Comparison of ENCODE assay signal across 8 mouse cellular contexts in genomic region chr11:88047871-88048531, GRCm38 (mm10). TPM values are rescaled to one million over a fixed set of nuclear protein-coding genes. Genes with fewer than 3 reads are reported as not detected.
DNase-seq lines count a peak whose midpoint lies in the region; ATAC-seq lines count a peak whose summit lies in the region.

No protein-coding gene starts in this region.

- H3K4me3 ChIP-seq in limb, embryonic 15.5 days: peak overlapping the region; percentile 97
- peak overlapping the region; percentile 95 for H3K4me3 ChIP-seq in midbrain, embryonic 15.5 days

- H3K36me3 ChIP-seq in limb, embryonic 15.5 days: peaks cover 23% of the 10 kb centered on the region
- 0 out of 2 replicates have a peak, but pooled peaks cover 3% of the 10 kb centered on the region for H3K36me3 ChIP-seq in midbrain, embryonic 15.5 days (replicated peaks)

- peak overlapping the region; percentile 100 for H3K27ac ChIP-seq in limb, embryonic 15.5 days
- H3K27ac ChIP-seq in midbrain, embryonic 15.5 days: peak overlapping the region; percentile 97

- peaks cover 33% of the 10 kb centered on the region for H3K4me1 ChIP-seq in limb, embryonic 15.5 days
- peaks cover 43% of the 10 kb centered on the region for H3K4me1 ChIP-seq in midbrain, embryonic 15.5 days

- H3K4me2 ChIP-seq in limb, embryonic 15.5 days: peak overlapping the region; percentile 56
- peak overlapping the region; percentile 57 for H3K4me2 ChIP-seq in midbrain, embryonic 15.5 days

- no peaks in the 10 kb centered on the region for H3K9me3 ChIP-seq in limb, embryonic 15.5 days
- no peaks in the 10 kb centered on the region for H3K9me3 ChIP-seq in midbrain, embryonic 15.5 days

- H3K9ac ChIP-seq in limb, embryonic 15.5 days: peak overlapping the region; percentile 99
- H3K9ac ChIP-seq in midbrain, embryonic 15.5 days: peak overlapping the region; percentile 95

- whole genome bisulfite sequencing in limb, embryonic 15.5 days: 0% methylated on average over 60 of the region's 76 CpGs
- WGBS in midbrain, embryonic 15.5 days: under 1% methylated on average over 76 of the region's 76 CpGs

- DNase-seq in urinary bladder, adult 18-20 months (ENCODE audit: low spot score in 2 of 2): peak; percentile 56 to 69
- no peak for DNase-seq in urinary bladder, postnatal 10 days (ENCODE audit: low spot score)
- peak; percentile 73 for DNase-seq in embryo, embryonic 9.5 days (ENCODE audit: extremely low spot score)
- peak; percentile 56 to 74 for DNase-seq in heart, adult 9 months (ENCODE audit: low spot score in 2 of 2)
- DNase-seq in kidney, adult 9 months: peak; percentile 63
- peak; percentile 77 to 85 for DNase-seq in spleen, postnatal 10 days (ENCODE audit: low spot score in 2 of 2)

- H3K27me3 ChIP-seq in limb, embryonic 15.5 days: no peaks in the 10 kb centered on the region
- H3K27me3 ChIP-seq in midbrain, embryonic 15.5 days (replicated peaks): no peaks in the 10 kb centered on the region

- ATAC-seq in limb, embryonic 15.5 days (ENCODE audit: insufficient number of reproducible peaks, low FRiP score, low TSS enrichment, low read depth): peak; percentile 59
- peak; percentile 87 for ATAC-seq in midbrain, embryonic 15.5 days (replicated peaks)

RNA-seq across cellular contexts. Expression of gene Srsf1, which starts 0.8 kb away (rescaled TPM):
- polyA plus RNA-seq in limb, embryonic 15.5 days (2015; fragmentation: Nextera tagmentation; extraction: Ambion mirVana): 208 and 244 TPM in 2 replicates
- polyA plus RNA-seq in midbrain, embryonic 15.5 days (2015; fragmentation: Nextera tagmentation; extraction: Ambion mirVana): 229 and 241 TPM in 2 replicates

RNA-seq across cellular contexts. Expression of gene Vezf1, which starts 20.1 kb away (rescaled TPM):
- polyA plus RNA-seq in limb, embryonic 15.5 days (2015; fragmentation: Nextera tagmentation; extraction: Ambion mirVana): 31.9 and 35.6 TPM in 2 replicates
- polyA plus RNA-seq in midbrain, embryonic 15.5 days (2015; fragmentation: Nextera tagmentation; extraction: Ambion mirVana): 50.6 and 52.2 TPM in 2 replicates

RNA-seq across cellular contexts. Expression of gene Cuedc1, which starts 49.9 kb away (rescaled TPM):
- polyA plus RNA-seq in limb, embryonic 15.5 days (2015; fragmentation: Nextera tagmentation; extraction: Ambion mirVana): 28.1 and 32.1 TPM in 2 replicates
- polyA plus RNA-seq in midbrain, embryonic 15.5 days (2015; fragmentation: Nextera tagmentation; extraction: Ambion mirVana): 50.2 and 54.6 TPM in 2 replicates
